ENCODE assay signal across 12 mouse cellular contexts in genomic region chr5:67221901-67222300, GRCm38 (mm10). TPM values are rescaled to one million over a fixed set of nuclear protein-coding genes. Genes with fewer than 3 reads are reported as not detected.
DNase-seq lines count a peak whose midpoint lies in the region; ATAC-seq lines count a peak whose summit lies in the region.
"Had no signal": no experiment of that assay in that cellular context is flagged by ENCODE, and none has a peak within 500 bp of the region (broad histone marks: within the 10 kb centered on the region; RNA-seq: fewer than 3 reads in every experiment).

No protein-coding gene starts in this region.

- peaks cover 8% of the 10 kb centered on the region; the same call in 1 of the 2 replicates for H3K9me3 ChIP-seq in heart, embryonic 15.5 days (replicated peaks)
- H3K9me3 ChIP-seq in midbrain, embryonic 12.5 days, result 0 out of 2 replicates have a peak, but pooled peaks cover 8% of the 10 kb centered on the region
- H3K9me3 ChIP-seq in midbrain, embryonic 15.5 days, result no peaks in the 10 kb centered on the region
- H3K9me3 ChIP-seq in forebrain, embryonic 14.5 days (replicated peaks; ENCODE audit: control insufficient read depth, low read length), result no peaks in the 10 kb centered on the region
- H3K9me3 ChIP-seq in midbrain, embryonic 13.5 days, result peaks cover 9% of the 10 kb centered on the region

- no peaks in the 10 kb centered on the region for H3K36me3 ChIP-seq in heart, embryonic 15.5 days
- H3K36me3 ChIP-seq in midbrain, embryonic 12.5 days, result no peaks in the 10 kb centered on the region
- H3K36me3 ChIP-seq in midbrain, embryonic 15.5 days (replicated peaks), result no peaks in the 10 kb centered on the region
- H3K36me3 ChIP-seq in forebrain, embryonic 14.5 days (ENCODE audit: control insufficient read depth, insufficient read depth, low read length), result no peaks in the 10 kb centered on the region
- no peaks in the 10 kb centered on the region for H3K36me3 ChIP-seq in midbrain, embryonic 13.5 days
- H3K36me3 ChIP-seq: neural tube, embryonic 13.5 days had no signal

- no peak overlapping the region for H3K9ac ChIP-seq in heart, embryonic 15.5 days
- no peak overlapping the region for H3K9ac ChIP-seq in midbrain, embryonic 12.5 days (replicated peaks)
- H3K9ac ChIP-seq in midbrain, embryonic 15.5 days, result no peak overlapping the region
- H3K9ac ChIP-seq in forebrain, embryonic 14.5 days (ENCODE audit: low read length), result no peak overlapping the region
- H3K9ac ChIP-seq in midbrain, embryonic 13.5 days (replicated peaks), result no peak overlapping the region
- H3K9ac ChIP-seq: neural tube, embryonic 13.5 days had no signal

- peaks cover 9% of the 10 kb centered on the region for H3K4me1 ChIP-seq in heart, embryonic 15.5 days (replicated peaks)
- peaks cover 21% of the 10 kb centered on the region for H3K4me1 ChIP-seq in midbrain, embryonic 12.5 days
- H3K4me1 ChIP-seq in midbrain, embryonic 15.5 days, result peaks cover 11% of the 10 kb centered on the region
- H3K4me1 ChIP-seq in forebrain, embryonic 14.5 days (ENCODE audit: control insufficient read depth, insufficient read depth, low read length), result peaks cover 5% of the 10 kb centered on the region; the same call in 1 of the 2 replicates
- peaks cover 15% of the 10 kb centered on the region for H3K4me1 ChIP-seq in midbrain, embryonic 13.5 days (replicated peaks)

- no peak overlapping the region for H3K27ac ChIP-seq in heart, embryonic 15.5 days
- no peak overlapping the region for H3K27ac ChIP-seq in midbrain, embryonic 12.5 days (replicated peaks)
- H3K27ac ChIP-seq in midbrain, embryonic 15.5 days, result no peak overlapping the region
- no peak overlapping the region for H3K27ac ChIP-seq in forebrain, embryonic 14.5 days (ENCODE audit: low read depth, low read length)
- H3K27ac ChIP-seq in midbrain, embryonic 13.5 days, result no peak overlapping the region
- H3K27ac ChIP-seq: neural tube, embryonic 13.5 days had no signal

- peaks cover 95% of the 10 kb centered on the region for H3K27me3 ChIP-seq in heart, embryonic 15.5 days
- peaks cover 91% of the 10 kb centered on the region for H3K27me3 ChIP-seq in midbrain, embryonic 12.5 days
- peaks cover 89% of the 10 kb centered on the region for H3K27me3 ChIP-seq in midbrain, embryonic 15.5 days (replicated peaks)
- H3K27me3 ChIP-seq in forebrain, embryonic 14.5 days (replicated peaks; ENCODE audit: control insufficient read depth, insufficient read depth, low read length), result peaks cover 85% of the 10 kb centered on the region
- peaks cover 97% of the 10 kb centered on the region for H3K27me3 ChIP-seq in midbrain, embryonic 13.5 days

- DNase-seq in heart, postnatal 4 days, result no peak
- DNase-seq in forebrain, embryonic 14.5 days (ENCODE audit: low spot score), result no peak
- DNase-seq in urinary bladder, postnatal 10 days (ENCODE audit: low spot score), result no peak
- DNase-seq in testis, postnatal 14 days (ENCODE audit: low spot score), result no peak
- DNase-seq: cerebellum, adult 9-10 months; kidney, adult 2 months; lung, adult 18-20 months had no signal

- 0 out of 2 replicates have a peak overlapping the region, but pooled peaks have one; percentile 39 for H3K4me3 ChIP-seq in heart, embryonic 15.5 days
- H3K4me3 ChIP-seq in midbrain, embryonic 12.5 days, result peak overlapping the region; percentile 29
- no peak overlapping the region for H3K4me3 ChIP-seq in midbrain, embryonic 15.5 days
- peak overlapping the region; percentile 25; the same call in 1 of the 2 replicates for H3K4me3 ChIP-seq in forebrain, embryonic 14.5 days (ENCODE audit: low read depth, low read length)
- H3K4me3 ChIP-seq in midbrain, embryonic 13.5 days (replicated peaks), result peak overlapping the region; percentile 25; the same call in 1 of the 2 replicates

- H3K4me2 ChIP-seq in heart, embryonic 15.5 days, result peak overlapping the region; percentile 59; the same call in 1 of the 2 replicates
- peak overlapping the region; percentile 50; the same call in 1 of the 2 replicates for H3K4me2 ChIP-seq in midbrain, embryonic 12.5 days (replicated peaks)
- no peak overlapping the region for H3K4me2 ChIP-seq in midbrain, embryonic 15.5 days
- peak overlapping the region; percentile 53 for H3K4me2 ChIP-seq in forebrain, embryonic 14.5 days (ENCODE audit: low read length)
- peak overlapping the region; percentile 49; the same call in 1 of the 2 replicates for H3K4me2 ChIP-seq in midbrain, embryonic 13.5 days (replicated peaks)

- no peak for ATAC-seq in heart, embryonic 15.5 days (replicated peaks; ENCODE audit: insufficient number of reproducible peaks, insufficient read depth, low FRiP score, low read depth)
- no peak for ATAC-seq in midbrain, embryonic 12.5 days (ENCODE audit: low FRiP score, low read depth)
- ATAC-seq in midbrain, embryonic 15.5 days (replicated peaks), result no peak
- no peak for ATAC-seq in forebrain, embryonic 14.5 days
- no peak for ATAC-seq in midbrain, embryonic 13.5 days

- 10% methylated on average over 6 of the region's 6 CpGs for WGBS in heart, embryonic 15.5 days
- 5% methylated on average over 6 of the region's 6 CpGs for WGBS in midbrain, embryonic 12.5 days
- 2% methylated on average over 6 of the region's 6 CpGs for WGBS in midbrain, embryonic 15.5 days
- 2% methylated on average over 6 of the region's 6 CpGs for WGBS in forebrain, embryonic 14.5 days
- 5% methylated on average over 6 of the region's 6 CpGs for WGBS in midbrain, embryonic 13.5 days

RNA-seq across cellular contexts. Expression of gene Tmem33, which starts 38.5 kb away (rescaled TPM):
- polyA plus RNA-seq in heart, embryonic 15.5 days (2015; fragmentation: Nextera tagmentation; extraction: Ambion mirVana), result 46.4 and 47.0 TPM in 2 replicates
- total RNA-seq in heart, postnatal 4 days (2021), result 10 to 100 TPM; 37.4 to 38.4 TPM
- 99.3 and 106 TPM in 2 replicates for polyA plus RNA-seq in midbrain, embryonic 12.5 days (2016; fragmentation: Nextera tagmentation; extraction: Ambion mirVana)
- 66.9 and 71.9 TPM in 2 replicates for polyA plus RNA-seq in midbrain, embryonic 15.5 days (2015; fragmentation: Nextera tagmentation; extraction: Ambion mirVana)
- polyA plus RNA-seq in forebrain, embryonic 14.5 days (2014; fragmentation: Nextera tagmentation; extraction: Ambion mirVana), result 83.2 and 86.7 TPM in 2 replicates
- polyA plus RNA-seq in midbrain, embryonic 13.5 days (2015; fragmentation: Nextera tagmentation; extraction: Ambion mirVana), result 92.4 and 94.6 TPM in 2 replicates
